16 mouse cellular contexts compared by ENCODE assay signal in genomic region chr12:112306208-112306607, GRCm38 (mm10).
"Had no signal": no experiment of that assay in that cellular context is flagged by ENCODE, and none has a peak within 500 bp of the region (broad histone marks: within the 10 kb centered on the region; RNA-seq: fewer than 3 reads in every experiment).

No protein-coding gene starts in this region.

- H3K36me3 ChIP-seq: kidney, embryonic 15.5 days; limb, embryonic 13.5 days; midbrain, embryonic 10.5 days; neural tube, embryonic 15.5 days had no signal

- H3K27ac ChIP-seq: kidney, embryonic 15.5 days; left cerebral cortex, adult 2 months; limb, embryonic 13.5 days; liver, embryonic 14.5 days; midbrain, embryonic 10.5 days; neural tube, embryonic 15.5 days had no signal

- H3K4me3 ChIP-seq: kidney, embryonic 15.5 days; left cerebral cortex, adult 2 months; limb, embryonic 13.5 days; midbrain, embryonic 10.5 days; myocyte; neural tube, embryonic 15.5 days had no signal

- H3K9me3 ChIP-seq: kidney, embryonic 15.5 days; limb, embryonic 13.5 days; neural tube, embryonic 15.5 days had no signal

- H3K9ac ChIP-seq: kidney, embryonic 15.5 days; limb, embryonic 13.5 days; liver, embryonic 14.5 days; neural tube, embryonic 15.5 days had no signal

- H3K4me2 ChIP-seq: kidney, embryonic 15.5 days; limb, embryonic 13.5 days; neural tube, embryonic 15.5 days had no signal

- DNase-seq: kidney, adult 11 months; kidney, postnatal 14 days; left cerebral cortex, postnatal 4 days; lung, adult 2 months; lung, postnatal 10 days; lung, postnatal 4 days; midbrain, embryonic 14.5 days; right cerebral cortex, adult 18-20 months; thymus, postnatal 4 days had no signal
